Mouse (Mus musculus) CD8-positive naive resting alpha-beta T cell, adult 57 days (primary cell): ENCODE measurements around the gene Akap8. TPM values are rescaled to one million over a fixed set of nuclear protein-coding genes. Genes with fewer than 3 reads are reported as not detected.

ENCODE experiments used
- total RNA-seq: library from RNA; stranded (reverse); gene quantifications from one replicate; pipeline ENCODE4 v1.2.4, GENCODE M21; 2023

The Akap8 gene
- 284 TPM for total RNA-seq

GRCm38 (mm10) chr17:32320597-32321389 is at the start of gene Akap8:
TSS of gene Akap8 (minus strand) at chr17:32321238.

GRCm38 (mm10) chr17:32350382-32350983 is 29.4 kb upstream of the Akap8 start, which contains the start of gene Akap8l:
TSS of gene Akap8l (minus strand) at chr17:32350607.

GRCm38 (mm10) chr17:32284262-32285137 is 36.5 kb downstream of the Akap8 start, which contains the start of gene Brd4:
TSS of gene Brd4 (minus strand) at chr17:32284722.

Other genes with a start within 250 kb of the Akap8 start
- gene Notch3, start 154.4 kb downstream of the Akap8 start, total RNA-seq: 0.18 TPM
- gene Ephx3, start 131.7 kb downstream of the Akap8 start, total RNA-seq: 3.6 TPM
- 275 TPM for gene Brd4, start 36.5 kb downstream of the Akap8 start, total RNA-seq
- 186 TPM for gene Akap8l, start 29.4 kb upstream of the Akap8 start, total RNA-seq
- 32.1 TPM for gene Wiz, start 68.2 kb upstream of the Akap8 start, total RNA-seq
- gene Rasal3, start 82.3 kb upstream of the Akap8 start, total RNA-seq: 562 TPM
- gene Pglyrp2, start 102.9 kb upstream of the Akap8 start, total RNA-seq: 69.5 TPM
- gene Cyp4f39, start 131.5 kb upstream of the Akap8 start, total RNA-seq: not detected
- 0.86 TPM for gene Cyp4f17, start 184.8 kb upstream of the Akap8 start, total RNA-seq
- gene Cyp4f16, start 215.3 kb upstream of the Akap8 start, total RNA-seq: 3.8 TPM